Mouse (Mus musculus) forebrain, embryonic 11.5 days (tissue): ENCODE measurements at regions not wholly inside any gene's neighbourhood (a gene's known extent, or its start where the extent isn't known, plus 50 kb on each side); places are given as distances from the start of the nearest gene placed in this dataset.

Experiments
- ATAC-seq: fragments of 200-750 bp; cut with Nextera tagmentation; replicated peaks from 2 replicates; pipeline ENCODE4 v1.8.0; 2017; ENCODE audit warnings: moderate TSS enrichment; ENCODE audit not compliant: low FRiP score
- DNase-seq: peaks from one replicate; pipeline ENCODE4 v3.0.0-alpha.2; 2017; ENCODE audit warnings: low spot score
- H3K27ac ChIP-seq: fragments of 300-500 bp; sonication (generic); 2 replicates; pipeline ENCODE4 v1.5.1; 2014; ENCODE audit warnings: low read depth, low read length
- H3K27me3 ChIP-seq: fragments of 300-500 bp; sonication (generic); 2 replicates; pipeline ENCODE4 v1.6.1; 2014; ENCODE audit warnings: mild to moderate bottlenecking, low read length, mixed read lengths; ENCODE audit not compliant: control insufficient read depth, insufficient read depth
- H3K36me3 ChIP-seq: fragments of 300-500 bp; sonication (generic); 2 replicates; pipeline ENCODE4 v1.6.1; 2014; ENCODE audit warnings: mild to moderate bottlenecking, low read length, moderate library complexity, mixed read lengths; ENCODE audit not compliant: control insufficient read depth, insufficient read depth
- H3K4me1 ChIP-seq: fragments of 300-500 bp; sonication (generic); replicated peaks from 2 replicates; pipeline ENCODE4 v1.6.1; 2014; ENCODE audit warnings: low read length, mixed read lengths; ENCODE audit not compliant: control insufficient read depth, insufficient read depth
- H3K4me2 ChIP-seq: fragments of 300-500 bp; sonication (generic); 2 replicates; pipeline ENCODE4 v1.6.1; 2014; ENCODE audit warnings: low read depth, mild to moderate bottlenecking, low read length, moderate library complexity, mixed read lengths; ENCODE audit not compliant: severe bottlenecking
- H3K4me3 ChIP-seq: fragments of 300-500 bp; sonication (generic); 2 replicates; pipeline ENCODE4 v1.5.1; 2014; ENCODE audit warnings: low read depth, low read length
- H3K9ac ChIP-seq: fragments of 300-500 bp; sonication (generic); 2 replicates; pipeline ENCODE4 v1.6.1; 2014; ENCODE audit warnings: low read length
- H3K9me3 ChIP-seq: fragments of 300-500 bp; sonication (generic); 2 replicates; pipeline ENCODE4 v1.6.1; 2016; ENCODE audit warnings: low read length, mixed read lengths; ENCODE audit not compliant: control insufficient read depth
- WGBS: fragments of 180-500 bp; shearing (Covaris S2); extraction: QIAGEN DNeasy Blood & Tissue Kit; methylation state at CpG from one replicate; pipeline ENCODE4 v1.1.7; 2014; 5-methylcytosine and 5-hydroxymethylcytosine counted together

GRCm38 (mm10) chr4:51748404-51749064 is 532.1 kb downstream of the Cylc2 start:
- DNase-seq (no peak), ATAC-seq (peak; percentile 57)
- no peaks in the 10 kb centered on the region for H3K4me1 ChIP-seq
- 25% methylated on average over 2 of the region's 2 CpGs for WGBS
- H3K4me2 ChIP-seq, result no peak overlapping the region
- H3K9ac ChIP-seq, result no peak overlapping the region
- H3K36me3 ChIP-seq, result no peaks in the 10 kb centered on the region
- H3K9me3 ChIP-seq, result no peaks in the 10 kb centered on the region
- no peak overlapping the region for H3K4me3 ChIP-seq
- no peaks in the 10 kb centered on the region for H3K27me3 ChIP-seq
- H3K27ac ChIP-seq, result no peak overlapping the region

GRCm38 (mm10) chr4:51749153-51749552 is 532.7 kb downstream of the Cylc2 start:
- no peaks in the 10 kb centered on the region for H3K4me1 ChIP-seq
- no peaks in the 10 kb centered on the region for H3K9me3 ChIP-seq
- no peak overlapping the region for H3K27ac ChIP-seq
- ATAC-seq (peak; percentile 88), DNase-seq (no peak)
- no peaks in the 10 kb centered on the region for H3K36me3 ChIP-seq
- 31% methylated on average over 3 of the region's 3 CpGs for WGBS
- no peak overlapping the region for H3K4me3 ChIP-seq
- no peaks in the 10 kb centered on the region for H3K27me3 ChIP-seq
- no peak overlapping the region for H3K4me2 ChIP-seq
- no peak overlapping the region for H3K9ac ChIP-seq
